Mouse (Mus musculus): ENCODE data around the gene Spint3. TPM values are rescaled to one million over a fixed set of nuclear protein-coding genes. Genes with fewer than 3 reads are reported as not detected.

The Spint3 gene
- not detected in 2 replicates for polyA plus RNA-seq (2015; fragmentation: Nextera tagmentation; extraction: Ambion mirVana)

DNA sequence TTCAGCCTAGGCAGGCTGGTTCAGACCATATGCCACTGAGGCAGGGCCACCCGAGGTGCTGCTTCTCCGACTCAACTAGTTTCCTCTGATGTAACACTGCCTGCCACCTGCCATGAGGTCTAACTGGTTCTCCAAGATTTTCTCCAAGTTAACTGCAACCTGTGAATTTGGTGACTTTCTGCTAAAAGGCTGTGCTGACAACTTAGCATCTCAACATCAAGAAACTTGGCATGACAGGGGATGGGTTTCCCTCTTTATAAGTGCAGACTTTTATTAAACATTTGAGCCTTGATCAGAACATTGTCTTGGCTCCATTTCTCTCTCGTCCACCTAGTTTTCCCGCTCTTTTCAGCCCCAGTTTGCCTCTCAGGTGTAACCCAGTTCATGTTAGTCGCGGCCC is at the start of gene Spint3:
Gene Spint3 (minus strand): TSS at position 101 of the 400 bp plus-strand sequence.

GRCm38 (mm10) chr2:164613471-164613870 is 40.2 kb upstream of the Spint3 start, which contains the start of the genes Wfdc6b and Wfdc8:
Gene Wfdc6b, plus strand, starts transcription at chr2:164613522.
Gene Wfdc8, minus strand, starts transcription at chr2:164613626.

GRCm38 (mm10) chr2:164593494-164593893 is 20.2 kb upstream of the Spint3 start, which contains the start of gene Eppin:
Gene Eppin, minus strand, starts transcription at chr2:164593594.

DNA sequence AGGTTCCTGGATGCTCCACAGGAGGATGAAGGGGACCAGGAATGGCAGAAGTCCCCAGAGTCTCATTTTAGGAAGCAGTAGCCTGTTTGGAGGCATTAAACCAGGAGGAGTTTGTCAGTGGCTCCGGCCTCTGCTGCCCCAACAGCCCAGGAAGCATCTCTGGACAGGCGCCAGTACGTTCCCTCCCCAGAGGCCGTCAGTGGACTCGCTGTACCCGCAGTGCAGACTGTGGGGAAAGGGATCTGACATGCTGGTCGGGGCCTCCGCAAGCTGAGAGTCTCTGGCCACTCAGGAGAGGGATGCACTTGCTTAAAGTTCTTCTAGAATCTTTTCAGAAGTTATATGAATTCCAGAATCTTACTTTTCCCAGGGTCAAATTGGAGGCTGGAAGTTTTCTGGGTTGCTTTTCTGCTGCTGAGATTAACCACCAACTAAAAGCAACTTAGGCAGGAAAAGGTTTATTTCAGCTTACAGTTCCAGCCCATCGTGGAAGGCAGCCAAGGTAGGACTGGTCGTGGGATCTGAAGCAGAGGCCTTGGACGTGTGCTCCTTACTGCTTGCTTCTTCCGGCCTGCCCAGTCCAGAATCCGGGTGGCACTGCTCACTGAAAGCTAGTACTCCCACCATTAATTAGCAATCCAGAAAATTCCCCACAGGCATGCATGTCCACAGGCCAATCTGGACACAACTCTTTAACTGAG is 11.9 kb upstream of the Spint3 start, which contains the start of gene Wfdc6a:
Gene Wfdc6a (minus strand): TSS at position 423 of the 701 bp plus-strand sequence.

DNA sequence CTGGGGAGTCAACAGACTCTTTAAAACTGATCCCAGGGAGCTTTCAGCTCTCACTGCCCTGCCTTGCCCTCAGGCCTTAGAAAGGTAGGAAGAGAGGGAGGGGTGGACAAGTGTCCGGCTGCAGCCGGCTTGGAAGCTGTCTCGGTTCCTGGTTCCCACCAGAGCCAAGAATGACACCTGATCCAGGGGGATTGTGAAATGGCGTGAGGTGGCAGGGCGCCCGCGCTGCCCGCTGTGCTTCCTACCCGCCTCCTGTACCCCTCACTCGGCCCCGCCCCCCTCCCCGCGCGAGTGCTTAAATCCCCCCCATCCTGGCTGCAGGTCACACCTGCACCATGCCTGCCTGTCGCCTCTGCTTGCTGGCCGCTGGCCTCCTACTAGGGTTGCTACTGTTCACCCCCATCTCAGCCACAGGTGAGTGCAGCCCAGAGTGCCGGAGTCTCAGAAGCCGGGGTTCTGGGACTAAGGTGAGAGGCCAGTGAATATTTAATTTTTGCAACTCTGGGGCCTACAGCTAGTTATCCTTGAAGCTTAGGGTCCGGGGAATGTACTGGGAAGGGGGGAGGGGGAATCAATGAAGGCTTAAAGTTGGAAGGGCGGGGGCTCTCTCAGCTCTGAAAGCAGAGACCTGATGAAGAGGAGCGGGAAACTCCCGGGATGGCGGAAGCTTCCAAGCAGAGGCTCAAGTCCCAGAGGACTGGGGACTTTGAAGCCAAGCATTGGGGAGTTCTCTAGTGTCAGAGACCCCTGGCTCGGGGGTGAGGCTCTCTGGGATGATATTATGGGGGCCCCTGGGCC is 10.7 kb downstream of the Spint3 start, which contains the start of gene Wfdc2:
Gene Wfdc2 (plus strand): TSS at position 23 of the 798 bp plus-strand sequence.

Other genes with a start within 250 kb of the Spint3 start
- not detected in 2 replicates for gene Svs5, start 240.7 kb downstream of the Spint3 start, polyA plus RNA-seq (2015; fragmentation: Nextera tagmentation; extraction: Ambion mirVana)
- gene Slpi, start 184.4 kb downstream of the Spint3 start, polyA plus RNA-seq (2015; fragmentation: Nextera tagmentation; extraction: Ambion mirVana) = 246 and 289 TPM in 2 replicates
- gene Rbpjl, start 170.3 kb downstream of the Spint3 start, polyA plus RNA-seq (2015; fragmentation: Nextera tagmentation; extraction: Ambion mirVana) = 0.42 and 0.73 TPM in 2 replicates
- gene Matn4, start 168.3 kb downstream of the Spint3 start, polyA plus RNA-seq (2015; fragmentation: Nextera tagmentation; extraction: Ambion mirVana) = 0.54 and 1.1 TPM in 2 replicates
- gene Sdc4, start 129.6 kb downstream of the Spint3 start, polyA plus RNA-seq (2015; fragmentation: Nextera tagmentation; extraction: Ambion mirVana) = 24.0 and 33.9 TPM in 2 replicates
- gene Sys1, start 116.5 kb downstream of the Spint3 start, polyA plus RNA-seq (2015; fragmentation: Nextera tagmentation; extraction: Ambion mirVana) = 50.7 and 54.5 TPM in 2 replicates
- 5.4 and 7.5 TPM in 2 replicates for gene Gm20458, start 112.5 kb downstream of the Spint3 start, polyA plus RNA-seq (2015; fragmentation: Nextera tagmentation; extraction: Ambion mirVana)
- gene Trp53tg5, start 99.7 kb downstream of the Spint3 start, polyA plus RNA-seq (2015; fragmentation: Nextera tagmentation; extraction: Ambion mirVana) = not detected in 2 replicates
- 1.9 and 3.2 TPM in 2 replicates for gene Dbndd2, start 87.4 kb downstream of the Spint3 start, polyA plus RNA-seq (2015; fragmentation: Nextera tagmentation; extraction: Ambion mirVana)
- gene Pigt, start 75.9 kb downstream of the Spint3 start, polyA plus RNA-seq (2015; fragmentation: Nextera tagmentation; extraction: Ambion mirVana) = 32.0 and 38.4 TPM in 2 replicates
- 1.6 and 2.4 TPM in 2 replicates for gene Wfdc2, start 11.0 kb downstream of the Spint3 start, polyA plus RNA-seq (2015; fragmentation: Nextera tagmentation; extraction: Ambion mirVana)
- gene Wfdc6a, start 12.0 kb upstream of the Spint3 start, polyA plus RNA-seq (2015; fragmentation: Nextera tagmentation; extraction: Ambion mirVana) = 0.22 and 0.31 TPM in 2 replicates
- not detected in 2 replicates for gene Eppin, start 20.1 kb upstream of the Spint3 start, polyA plus RNA-seq (2015; fragmentation: Nextera tagmentation; extraction: Ambion mirVana)
- gene Wfdc6b, start 40.1 kb upstream of the Spint3 start, polyA plus RNA-seq (2015; fragmentation: Nextera tagmentation; extraction: Ambion mirVana) = not detected in 2 replicates
- not detected in 2 replicates for gene Wfdc8, start 40.2 kb upstream of the Spint3 start, polyA plus RNA-seq (2015; fragmentation: Nextera tagmentation; extraction: Ambion mirVana)
- not detected in 2 replicates for gene Wfdc16, start 65.3 kb upstream of the Spint3 start, polyA plus RNA-seq (2015; fragmentation: Nextera tagmentation; extraction: Ambion mirVana)
- gene Wfdc10, start 82.6 kb upstream of the Spint3 start, polyA plus RNA-seq (2015; fragmentation: Nextera tagmentation; extraction: Ambion mirVana) = not detected in 2 replicates
- gene Wfdc9, start 83.1 kb upstream of the Spint3 start, polyA plus RNA-seq (2015; fragmentation: Nextera tagmentation; extraction: Ambion mirVana) = not detected in 2 replicates
- not detected in 2 replicates for gene Wfdc11, start 100.6 kb upstream of the Spint3 start, polyA plus RNA-seq (2015; fragmentation: Nextera tagmentation; extraction: Ambion mirVana)
- gene Wfdc13, start 111.6 kb upstream of the Spint3 start, polyA plus RNA-seq (2015; fragmentation: Nextera tagmentation; extraction: Ambion mirVana) = not detected in 2 replicates
- not detected in 2 replicates for gene Spint4, start 125.0 kb upstream of the Spint3 start, polyA plus RNA-seq (2015; fragmentation: Nextera tagmentation; extraction: Ambion mirVana)
- gene Spint5, start 141.8 kb upstream of the Spint3 start, polyA plus RNA-seq (2015; fragmentation: Nextera tagmentation; extraction: Ambion mirVana) = not detected in 2 replicates
- gene Wfdc3, start 172.5 kb upstream of the Spint3 start, polyA plus RNA-seq (2015; fragmentation: Nextera tagmentation; extraction: Ambion mirVana) = 1.5 and 1.9 TPM in 2 replicates
- 57.5 and 59.2 TPM in 2 replicates for gene Dnttip1, start 172.5 kb upstream of the Spint3 start, polyA plus RNA-seq (2015; fragmentation: Nextera tagmentation; extraction: Ambion mirVana)
- gene Ube2c, start 196.4 kb upstream of the Spint3 start, polyA plus RNA-seq (2015; fragmentation: Nextera tagmentation; extraction: Ambion mirVana) = 603 and 708 TPM in 2 replicates
- 0.84 and 1.7 TPM in 2 replicates for gene Tnnc2, start 206.5 kb upstream of the Spint3 start, polyA plus RNA-seq (2015; fragmentation: Nextera tagmentation; extraction: Ambion mirVana)
- 7.1 and 8.2 TPM in 2 replicates for gene Snx21, start 212.4 kb upstream of the Spint3 start, polyA plus RNA-seq (2015; fragmentation: Nextera tagmentation; extraction: Ambion mirVana)
- 18.3 and 21.1 TPM in 2 replicates for gene Acot8, start 231.4 kb upstream of the Spint3 start, polyA plus RNA-seq (2015; fragmentation: Nextera tagmentation; extraction: Ambion mirVana)
- 4.2 and 4.7 TPM in 2 replicates for gene Zswim3, start 231.6 kb upstream of the Spint3 start, polyA plus RNA-seq (2015; fragmentation: Nextera tagmentation; extraction: Ambion mirVana)
- 4.9 and 5.9 TPM in 2 replicates for gene Zswim1, start 249.2 kb upstream of the Spint3 start, polyA plus RNA-seq (2015; fragmentation: Nextera tagmentation; extraction: Ambion mirVana)